Mouse (Mus musculus): ENCODE data around the gene Pwp2.

The Pwp2 gene

DNA sequence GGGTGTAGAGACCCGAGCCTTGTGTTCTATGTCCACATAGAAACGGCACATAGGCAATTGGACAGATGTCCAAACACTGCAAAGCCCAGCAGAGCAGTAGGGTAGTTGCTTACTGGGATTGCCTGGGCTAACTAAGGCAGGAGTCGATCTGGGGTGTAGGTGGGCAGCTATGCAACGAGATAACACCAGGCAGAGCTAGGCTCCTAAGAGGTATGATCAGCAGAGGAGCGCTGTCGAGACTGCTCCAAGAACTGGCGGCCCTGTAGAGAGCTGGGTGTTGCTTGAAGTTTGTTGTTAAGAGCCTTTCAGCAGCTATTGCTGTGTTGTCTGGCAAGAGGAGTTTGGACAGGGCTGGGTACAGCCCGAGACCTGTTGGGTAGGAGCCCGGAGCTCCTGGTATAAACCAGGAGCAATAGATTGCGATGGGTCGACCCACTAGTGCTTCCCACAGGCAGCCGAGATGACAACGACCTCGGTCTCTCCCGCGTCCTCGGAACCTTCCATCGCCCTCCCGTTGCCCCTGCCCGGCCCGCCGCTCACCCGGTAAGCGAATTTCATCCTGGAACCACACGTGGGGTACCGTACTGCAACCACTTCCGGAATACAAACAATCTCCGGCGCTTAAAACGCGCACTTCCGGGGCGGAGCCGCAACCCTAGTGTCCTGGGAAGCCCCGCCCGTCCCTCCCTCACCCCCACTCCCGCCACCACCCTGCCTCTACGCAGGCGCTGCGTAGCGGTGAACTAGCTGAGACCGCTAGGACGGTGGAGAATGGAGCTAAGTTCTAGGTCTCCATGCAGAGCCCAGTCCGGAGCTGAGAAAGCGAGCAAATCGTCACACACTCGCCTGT, at the start of gene Pwp2:
Pwp2 (minus strand) TSS at position 619 of the 850 bp plus-strand sequence.
- Histone ChIP-seq H3K4me3 (replicated peaks; ENCODE audit: low read length) (peak within 1 kb of the TSS; percentile 100), H3K4me1 (replicated peaks; ENCODE audit: low read depth, low read length) (peaks cover 36% of the 10 kb centered on the region), H3K9me3 (ENCODE audit: low read length) (no peaks in the 10 kb centered on the region), H3K27me3 (ENCODE audit: insufficient read depth, low read length) (no peaks in the 10 kb centered on the region), H3K36me3 (ENCODE audit: insufficient read depth, low read length) (peaks cover 70% of the 10 kb centered on the region)
- TF ChIP-seq POU5F1 (IDR thresholded peaks at IDR 0.05; ENCODE audit: borderline replicate concordance, low read length) (no peak), CTCF (conservative IDR thresholded peaks at IDR 0.05; ENCODE audit: low read length) (no peak), NANOG (IDR thresholded peaks at IDR 0.05; ENCODE audit: borderline replicate concordance, low read length) (no peak)

DNA sequence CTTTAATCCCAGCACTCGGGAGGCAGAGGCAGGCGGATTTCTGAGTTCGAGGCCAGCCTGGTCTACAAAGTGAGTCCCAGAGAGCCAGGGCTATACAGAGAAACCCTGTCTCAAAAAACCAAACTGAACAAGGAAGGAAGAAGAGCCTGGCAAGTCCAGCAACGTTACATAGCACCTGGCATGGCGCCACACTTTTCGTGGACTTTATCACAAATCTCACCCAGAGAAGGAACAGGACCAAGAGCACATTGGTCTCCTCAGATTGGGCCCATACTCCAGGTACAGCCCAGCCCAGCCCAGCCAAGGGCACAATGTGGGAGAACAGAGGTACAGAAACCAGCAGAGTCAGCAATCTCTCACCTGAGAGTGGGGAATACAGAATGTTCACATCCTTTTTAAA, 48.8 kb upstream of the Pwp2 start:
- H3K27me3 ChIP-seq (ENCODE audit: insufficient read depth, low read length) = no peaks in the 10 kb centered on the region
- peaks cover 8% of the 10 kb centered on the region for H3K4me1 ChIP-seq (replicated peaks; ENCODE audit: low read depth, low read length)
- no peak for TF ChIP-seq NANOG (IDR thresholded peaks at IDR 0.05; ENCODE audit: borderline replicate concordance, low read length)
- no peak for TF ChIP-seq POU5F1 (IDR thresholded peaks at IDR 0.05; ENCODE audit: borderline replicate concordance, low read length)
- no peak for TF ChIP-seq CTCF (conservative IDR thresholded peaks at IDR 0.05; ENCODE audit: low read length)
- peaks cover 31% of the 10 kb centered on the region for H3K36me3 ChIP-seq (ENCODE audit: insufficient read depth, low read length)
- H3K9me3 ChIP-seq (ENCODE audit: low read length) = no peaks in the 10 kb centered on the region
- no peak overlapping the region for H3K4me3 ChIP-seq (replicated peaks; ENCODE audit: low read length)

DNA sequence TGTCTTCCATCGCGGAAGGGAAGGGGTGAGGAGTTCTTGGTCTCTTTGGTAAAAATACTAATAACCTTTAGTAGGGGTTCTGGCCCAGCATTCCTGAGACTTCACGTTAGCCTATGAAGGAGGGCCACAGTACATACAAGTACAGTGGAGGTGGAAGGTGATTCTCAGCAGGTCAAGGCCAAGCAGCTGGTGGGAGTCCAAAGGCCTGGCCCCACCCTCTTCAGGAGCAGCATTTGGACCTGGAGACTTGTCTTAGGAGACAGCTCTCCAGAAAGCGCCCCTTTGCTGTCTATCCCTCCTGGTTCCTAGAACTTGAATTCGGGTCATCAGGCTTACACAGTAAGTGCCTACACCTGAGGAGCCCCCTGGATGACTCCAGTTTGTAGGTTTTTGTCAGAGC, 48.2 kb upstream of the Pwp2 start:
- H3K9me3 ChIP-seq (ENCODE audit: low read length) = no peaks in the 10 kb centered on the region
- H3K27me3 ChIP-seq (ENCODE audit: insufficient read depth, low read length) = no peaks in the 10 kb centered on the region
- TF ChIP-seq POU5F1 (IDR thresholded peaks at IDR 0.05; ENCODE audit: borderline replicate concordance, low read length) = no peak
- no peak overlapping the region for H3K4me3 ChIP-seq (replicated peaks; ENCODE audit: low read length)
- H3K4me1 ChIP-seq (replicated peaks; ENCODE audit: low read depth, low read length) = peaks cover 13% of the 10 kb centered on the region
- H3K36me3 ChIP-seq (ENCODE audit: insufficient read depth, low read length) = peaks cover 31% of the 10 kb centered on the region

DNA sequence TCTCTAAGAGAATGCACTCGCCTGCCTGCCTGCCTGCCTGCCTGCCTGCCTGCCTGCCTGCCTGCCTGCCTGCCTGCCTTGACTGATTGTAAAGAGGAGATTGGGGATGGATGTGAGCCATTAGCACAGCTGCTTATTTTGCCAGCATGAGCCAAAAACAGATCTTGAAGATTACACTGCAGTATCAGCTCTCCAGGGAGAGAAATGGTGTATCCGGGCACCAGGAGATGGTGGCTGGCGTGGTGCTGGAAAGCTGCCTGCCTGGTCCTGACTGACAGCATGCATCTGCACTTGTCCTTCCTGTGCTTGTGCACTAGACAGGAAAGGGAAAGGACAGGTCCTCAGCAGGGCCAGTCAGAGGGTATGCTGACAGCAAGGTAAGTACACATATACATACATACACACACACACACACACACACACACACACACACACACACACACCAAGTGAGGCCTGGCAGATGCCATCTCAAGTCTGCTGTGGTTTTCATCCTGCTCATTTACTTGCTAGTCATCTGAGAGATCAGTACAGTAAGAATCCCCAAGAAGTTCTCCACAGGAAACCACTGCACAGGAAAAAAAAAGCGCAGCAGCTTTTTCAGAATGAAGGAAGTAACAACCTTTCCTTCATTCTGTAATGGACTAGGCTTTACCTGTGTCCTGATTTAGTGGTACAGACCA, 47.5 kb upstream of the Pwp2 start:
- H3K4me1 ChIP-seq (replicated peaks; ENCODE audit: low read depth, low read length) = peaks cover 15% of the 10 kb centered on the region

DNA sequence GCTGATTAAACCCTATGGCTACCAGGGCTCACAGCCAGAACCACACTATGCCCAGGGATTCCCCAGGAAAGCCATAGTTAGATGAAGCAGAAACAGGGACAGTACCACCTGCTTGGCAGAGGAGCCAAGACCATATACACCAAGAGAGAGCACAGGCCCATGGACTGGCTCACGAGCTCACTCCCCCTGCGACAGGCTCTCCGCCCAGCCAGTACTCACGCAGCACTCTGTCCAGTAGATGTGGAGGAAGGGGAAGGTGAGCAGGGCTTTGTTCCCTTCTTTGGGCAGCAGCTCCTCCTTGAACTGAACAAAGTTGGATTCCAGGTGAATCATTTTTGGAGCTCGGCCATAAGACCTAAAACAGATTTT, 43.6 kb upstream of the Pwp2 start:
- Histone ChIP-seq H3K4me1 (replicated peaks; ENCODE audit: low read depth, low read length) (peaks cover 15% of the 10 kb centered on the region), H3K4me3 (replicated peaks; ENCODE audit: low read length) (no peak overlapping the region), H3K27me3 (ENCODE audit: insufficient read depth, low read length) (no peaks in the 10 kb centered on the region), H3K36me3 (ENCODE audit: insufficient read depth, low read length) (peaks cover 40% of the 10 kb centered on the region), H3K9me3 (ENCODE audit: low read length) (no peaks in the 10 kb centered on the region)
- TF ChIP-seq POU5F1 (IDR thresholded peaks at IDR 0.05; ENCODE audit: borderline replicate concordance, low read length) = no peak
- TF ChIP-seq NANOG (IDR thresholded peaks at IDR 0.05; ENCODE audit: borderline replicate concordance, low read length) = no peak
- no peak for TF ChIP-seq CTCF (conservative IDR thresholded peaks at IDR 0.05; ENCODE audit: low read length)

More for the DNA sequence above, 47.5 kb upstream of the Pwp2 start:
- Histone ChIP-seq H3K36me3 (ENCODE audit: insufficient read depth, low read length) (peaks cover 37% of the 10 kb centered on the region), H3K9me3 (ENCODE audit: low read length) (no peaks in the 10 kb centered on the region), H3K27me3 (ENCODE audit: insufficient read depth, low read length) (no peaks in the 10 kb centered on the region), H3K4me3 (replicated peaks; ENCODE audit: low read length) (no peak overlapping the region)
- TF ChIP-seq POU5F1 (IDR thresholded peaks at IDR 0.05; ENCODE audit: borderline replicate concordance, low read length) (no peak), CTCF (conservative IDR thresholded peaks at IDR 0.05; ENCODE audit: low read length) (no peak), NANOG (IDR thresholded peaks at IDR 0.05; ENCODE audit: borderline replicate concordance, low read length) (no peak)

DNA sequence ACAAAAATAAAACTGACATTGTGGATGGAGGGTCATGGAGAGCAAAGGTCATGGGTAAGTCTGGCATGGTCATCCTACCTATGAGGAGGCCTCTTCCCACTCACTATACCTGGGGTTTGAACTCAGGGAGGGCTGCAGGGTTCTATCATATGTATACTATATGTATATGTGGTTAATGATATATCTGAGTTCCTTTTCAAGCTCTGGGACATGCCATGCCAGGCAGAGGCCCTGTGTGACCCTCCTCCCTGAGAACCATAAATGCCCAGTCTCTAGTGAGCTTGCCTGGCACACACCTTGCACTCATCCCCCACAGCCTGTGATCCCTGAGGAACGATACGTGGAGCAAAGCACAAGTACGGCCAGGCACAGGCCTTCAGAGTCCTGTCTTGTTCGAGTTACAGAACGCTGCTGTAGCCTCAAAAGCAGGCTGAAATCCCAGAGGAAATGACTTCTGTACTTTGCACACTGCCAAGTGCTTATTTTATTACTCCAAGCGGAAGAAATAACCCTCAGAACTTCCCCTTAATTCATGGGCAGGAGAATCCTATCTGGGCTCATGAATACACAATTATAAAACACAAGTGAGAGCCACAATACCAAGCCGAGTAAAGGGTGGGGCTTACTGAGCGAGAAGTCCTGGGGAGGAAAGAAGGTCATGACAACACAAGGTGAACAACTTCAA, 43.1 kb upstream of the Pwp2 start:
- Histone ChIP-seq H3K27me3 (ENCODE audit: insufficient read depth, low read length) (no peaks in the 10 kb centered on the region), H3K9me3 (ENCODE audit: low read length) (no peaks in the 10 kb centered on the region), H3K4me1 (replicated peaks; ENCODE audit: low read depth, low read length) (peaks cover 10% of the 10 kb centered on the region), H3K36me3 (ENCODE audit: insufficient read depth, low read length) (peaks cover 43% of the 10 kb centered on the region), H3K4me3 (replicated peaks; ENCODE audit: low read length) (no peak overlapping the region)
- no peak for TF ChIP-seq CTCF (conservative IDR thresholded peaks at IDR 0.05; ENCODE audit: low read length)
- TF ChIP-seq NANOG (IDR thresholded peaks at IDR 0.05; ENCODE audit: borderline replicate concordance, low read length) = no peak
- TF ChIP-seq POU5F1 (IDR thresholded peaks at IDR 0.05; ENCODE audit: borderline replicate concordance, low read length) = no peak

DNA sequence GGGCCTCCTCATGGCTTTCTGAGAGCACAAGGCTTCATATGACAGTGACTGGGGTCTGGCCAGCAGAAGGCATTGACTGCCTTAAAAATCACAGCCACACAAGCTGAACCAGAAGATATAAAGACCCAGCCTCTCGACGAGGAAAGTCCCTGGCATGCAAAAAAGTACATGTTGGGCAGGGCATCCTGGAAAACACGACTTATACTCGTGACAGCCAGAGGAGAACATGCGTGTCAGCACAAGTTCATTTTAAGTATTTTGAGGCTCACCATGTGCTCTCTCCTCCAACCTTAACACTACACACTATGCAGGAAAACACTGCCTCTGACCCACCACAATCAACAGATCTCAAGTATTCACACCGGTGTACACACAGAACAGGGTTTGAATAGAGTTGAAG, 39.2 kb upstream of the Pwp2 start:
- H3K9me3 ChIP-seq (ENCODE audit: low read length) = no peaks in the 10 kb centered on the region
- TF ChIP-seq POU5F1 (IDR thresholded peaks at IDR 0.05; ENCODE audit: borderline replicate concordance, low read length) (no peak), CTCF (conservative IDR thresholded peaks at IDR 0.05; ENCODE audit: low read length) (no peak), NANOG (IDR thresholded peaks at IDR 0.05; ENCODE audit: borderline replicate concordance, low read length) (no peak)
- H3K27me3 ChIP-seq (ENCODE audit: insufficient read depth, low read length) = no peaks in the 10 kb centered on the region
- H3K4me3 ChIP-seq (replicated peaks; ENCODE audit: low read length) = no peak overlapping the region
- peaks cover 65% of the 10 kb centered on the region for H3K36me3 ChIP-seq (ENCODE audit: insufficient read depth, low read length)
- peaks cover 7% of the 10 kb centered on the region for H3K4me1 ChIP-seq (replicated peaks; ENCODE audit: low read depth, low read length)

DNA sequence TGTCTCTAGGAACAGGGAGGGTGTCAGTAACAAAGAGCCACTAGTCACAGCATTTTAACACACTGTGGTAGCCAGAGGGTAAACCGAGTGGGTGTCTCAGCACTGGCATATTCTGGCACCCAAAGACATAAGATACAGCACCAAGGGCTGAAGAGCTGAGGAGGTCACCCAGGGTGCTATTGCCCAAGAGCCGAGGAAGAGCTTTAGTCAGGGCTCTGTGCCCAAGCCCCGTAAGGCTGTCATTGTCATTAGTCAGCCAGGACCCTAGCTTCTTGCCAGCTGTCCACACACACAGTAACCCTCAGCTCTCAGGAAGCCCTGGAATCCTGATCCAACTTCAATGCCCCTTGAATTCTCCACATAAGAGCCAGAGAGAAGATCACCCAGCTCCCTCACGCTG, 38.0 kb upstream of the Pwp2 start:
- Histone ChIP-seq H3K9me3 (ENCODE audit: low read length) (no peaks in the 10 kb centered on the region), H3K36me3 (ENCODE audit: insufficient read depth, low read length) (peaks cover 63% of the 10 kb centered on the region), H3K4me1 (replicated peaks; ENCODE audit: low read depth, low read length) (0 out of 2 replicates have a peak, but pooled peaks cover 4% of the 10 kb centered on the region), H3K27me3 (ENCODE audit: insufficient read depth, low read length) (no peaks in the 10 kb centered on the region), H3K4me3 (replicated peaks; ENCODE audit: low read length) (no peak overlapping the region)
- TF ChIP-seq CTCF (conservative IDR thresholded peaks at IDR 0.05; ENCODE audit: low read length) (no peak), POU5F1 (IDR thresholded peaks at IDR 0.05; ENCODE audit: borderline replicate concordance, low read length) (no peak), NANOG (IDR thresholded peaks at IDR 0.05; ENCODE audit: borderline replicate concordance, low read length) (no peak)

All from E14TG2a.4 (cell line).